ENCODE assay signal across 10 mouse cellular contexts in genomic region chr9:45815113-45815512, GRCm38 (mm10). TPM values are rescaled to one million over a fixed set of nuclear protein-coding genes. Genes with fewer than 3 reads are reported as not detected.
DNase-seq lines count a peak whose midpoint lies in the region; ATAC-seq lines count a peak whose summit lies in the region.
"Had no signal": no experiment of that assay in that cellular context is flagged by ENCODE, and none has a peak within 500 bp of the region (broad histone marks: within the 10 kb centered on the region; RNA-seq: fewer than 3 reads in every experiment).

No protein-coding gene starts in this region.

- H3K4me1 ChIP-seq in kidney, embryonic 15.5 days = peaks cover 8% of the 10 kb centered on the region
- no peaks in the 10 kb centered on the region for H3K4me1 ChIP-seq in midbrain, embryonic 15.5 days
- H3K4me1 ChIP-seq: neural tube, embryonic 12.5 days had no signal

- peaks cover 34% of the 10 kb centered on the region for H3K36me3 ChIP-seq in kidney, embryonic 15.5 days
- no peaks in the 10 kb centered on the region; the same call in 1 of the 2 replicates for H3K36me3 ChIP-seq in midbrain, embryonic 15.5 days (replicated peaks)

- H3K9me3 ChIP-seq in kidney, embryonic 15.5 days (replicated peaks) = no peaks in the 10 kb centered on the region
- H3K9me3 ChIP-seq in midbrain, embryonic 15.5 days = no peaks in the 10 kb centered on the region
- H3K9me3 ChIP-seq: neural tube, embryonic 12.5 days had no signal

- WGBS in kidney, embryonic 15.5 days = 79% methylated on average over 9 of the region's 9 CpGs
- WGBS in midbrain, embryonic 15.5 days = 84% methylated on average over 9 of the region's 9 CpGs

- H3K27ac ChIP-seq in kidney, embryonic 15.5 days = 0 out of 2 replicates have a peak overlapping the region, but pooled peaks have one; percentile 10
- H3K27ac ChIP-seq in midbrain, embryonic 15.5 days = no peak overlapping the region
- H3K27ac ChIP-seq: neural tube, embryonic 12.5 days had no signal

- DNase-seq in left cerebral cortex, postnatal 10 days (ENCODE audit: extremely low spot score in 1 of 2, low spot score in 2 of 2) = peak; percentile 48 to 63
- no peak for DNase-seq in left cerebral cortex, adult 11 months (ENCODE audit: low spot score)
- peak; percentile 44 to 54 for DNase-seq in cerebellum, postnatal 36 days
- peak; percentile 82 to 86 for DNase-seq in right cerebral cortex, postnatal 10 days (ENCODE audit: low spot score in 2 of 2)

- no peak for ATAC-seq in kidney, embryonic 15.5 days (replicated peaks; ENCODE audit: low FRiP score)
- ATAC-seq in megakaryocyte-erythroid progenitor cell, adult 5-6 weeks (replicated peaks; ENCODE audit: low FRiP score, low TSS enrichment, poor library complexity, severe bottlenecking) = no peak
- ATAC-seq in midbrain, embryonic 15.5 days (replicated peaks) = no peak
- ATAC-seq: Patski had no signal

- no peak overlapping the region for H3K4me2 ChIP-seq in kidney, embryonic 15.5 days
- no peak overlapping the region for H3K4me2 ChIP-seq in midbrain, embryonic 15.5 days
- H3K4me2 ChIP-seq: heart, embryonic 11.5 days; neural tube, embryonic 12.5 days had no signal

- H3K27me3 ChIP-seq in kidney, embryonic 15.5 days = no peaks in the 10 kb centered on the region
- H3K27me3 ChIP-seq in midbrain, embryonic 15.5 days (replicated peaks) = no peaks in the 10 kb centered on the region
- H3K27me3 ChIP-seq: neural tube, embryonic 12.5 days; Patski had no signal

- no peak overlapping the region for H3K4me3 ChIP-seq in kidney, embryonic 15.5 days (replicated peaks)
- no peak overlapping the region for H3K4me3 ChIP-seq in midbrain, embryonic 15.5 days
- H3K4me3 ChIP-seq: neural tube, embryonic 12.5 days had no signal

- H3K9ac ChIP-seq in kidney, embryonic 15.5 days = no peak overlapping the region
- H3K9ac ChIP-seq in midbrain, embryonic 15.5 days = no peak overlapping the region
- H3K9ac ChIP-seq: neural tube, embryonic 12.5 days had no signal

- intact Hi-C loops in left cerebral cortex, postnatal 10 days (cut with DNase I) = no loop called here

RNA-seq across cellular contexts. Expression of gene Cep164, which starts 13.4 kb away (rescaled TPM):
- 10 to 100 TPM; 20.5 to 22.2 TPM for total RNA-seq in left cerebral cortex, postnatal 10 days (2021)
- polyA plus RNA-seq in kidney, embryonic 15.5 days (2015; fragmentation: Nextera tagmentation; extraction: Ambion mirVana) = 28.3 and 30.6 TPM in 2 replicates
- total RNA-seq in megakaryocyte-erythroid progenitor cell, adult 5-6 weeks (2014; fragmentation: Nextera tagmentation) = 15.8 and 30.3 TPM in 2 replicates
- 10.6 and 11.1 TPM in 2 replicates for total RNA-seq in megakaryocyte-erythroid progenitor cell, adult 5-6 weeks (2017)
- 13.5 and 15.9 TPM in 2 replicates for polyA plus RNA-seq in midbrain, embryonic 15.5 days (2015; fragmentation: Nextera tagmentation; extraction: Ambion mirVana)

RNA-seq across cellular contexts. Expression of gene Bace1, which starts 23.3 kb away (rescaled TPM):
- total RNA-seq in left cerebral cortex, postnatal 10 days (2021) = 100 to 1,000 TPM; 111 to 114 TPM
- 32.9 and 33.9 TPM in 2 replicates for polyA plus RNA-seq in kidney, embryonic 15.5 days (2015; fragmentation: Nextera tagmentation; extraction: Ambion mirVana)
- total RNA-seq in megakaryocyte-erythroid progenitor cell, adult 5-6 weeks (2014; fragmentation: Nextera tagmentation) = 1.7 and 5.8 TPM in 2 replicates
- 0.52 and 0.99 TPM in 2 replicates for total RNA-seq in megakaryocyte-erythroid progenitor cell, adult 5-6 weeks (2017)
- 56.5 and 58.0 TPM in 2 replicates for polyA plus RNA-seq in midbrain, embryonic 15.5 days (2015; fragmentation: Nextera tagmentation; extraction: Ambion mirVana)

Comparison
In these comparisons a context has a peak if more than half of its experiments do, and no peak if none do; other contexts are left out.
1. RNA of gene Bace1, which starts 23.3 kb away (total RNA-seq): 111 to 114 TPM in left cerebral cortex, postnatal 10 days; 0.52 to 5.8 TPM in megakaryocyte-erythroid progenitor cell, adult 5-6 weeks; every median in the first group is over 10 times any median in the second.